Mouse (Mus musculus) Muller cell, postnatal 12 days (primary cell): ENCODE results near the gene Angptl3.

Source experiments
- DNase-seq: peaks from one replicate; pipeline ENCODE4 v3.0.0-alpha.2; 2015; ENCODE audit errors: inconsistent ontology term

Gene Angptl3

GRCm38 (mm10) chr4:99030686-99031085, at the start of gene Angptl3:
Gene Angptl3 (plus strand): TSS chr4:99030954.
- DNase-seq: no peak

- no peak for DNase-seq
These were observed 46.1 kb upstream of the Angptl3 start for GRCm38 (mm10) chr4:98984701-98985100.

GRCm38 (mm10) chr4:98993491-98993890, 37.3 kb upstream of the Angptl3 start:
- no peak for DNase-seq

- no peak for DNase-seq
These were observed 25.2 kb upstream of the Angptl3 start for GRCm38 (mm10) chr4:99005574-99005973.

- DNase-seq: no peak
These were observed 24.4 kb upstream of the Angptl3 start for GRCm38 (mm10) chr4:99006319-99006718.

- DNase-seq: no peak
These were observed 19.7 kb upstream of the Angptl3 start for GRCm38 (mm10) chr4:99011039-99011438.

- no peak for DNase-seq
These were observed 8.5 kb upstream of the Angptl3 start for GRCm38 (mm10) chr4:99022221-99022620.

GRCm38 (mm10) chr4:99028377-99028776, 2.4 kb upstream of the Angptl3 start:
- DNase-seq: no peak

GRCm38 (mm10) chr4:99032921-99033320, 2.2 kb downstream of the Angptl3 start:
- no peak for DNase-seq

- DNase-seq: no peak
These were observed 14.1 kb downstream of the Angptl3 start for GRCm38 (mm10) chr4:99044854-99045253.

GRCm38 (mm10) chr4:99046471-99046870, 15.7 kb downstream of the Angptl3 start:
- DNase-seq: peak; percentile 71

GRCm38 (mm10) chr4:99048581-99048980, 17.8 kb downstream of the Angptl3 start:
- DNase-seq: no peak

- DNase-seq: no peak
These were observed 33.8 kb downstream of the Angptl3 start for GRCm38 (mm10) chr4:99064524-99064923.

GRCm38 (mm10) chr4:99068806-99069205, 38.1 kb downstream of the Angptl3 start:
- DNase-seq: no peak

GRCm38 (mm10) chr4:99078005-99078404, 47.3 kb downstream of the Angptl3 start:
- no peak for DNase-seq

- DNase-seq: no peak
These were observed 50.4 kb downstream of the Angptl3 start for GRCm38 (mm10) chr4:99081169-99081568.

GRCm38 (mm10) chr4:99083862-99084261, 53.1 kb downstream of the Angptl3 start:
- no peak for DNase-seq

GRCm38 (mm10) chr4:99087760-99088485, 57.2 kb downstream of the Angptl3 start:
- no peak for DNase-seq

GRCm38 (mm10) chr4:99091151-99091701, 60.5 kb downstream of the Angptl3 start:
- peak; percentile 95 for DNase-seq

- DNase-seq: no peak
These were observed 61.0 kb downstream of the Angptl3 start for GRCm38 (mm10) chr4:99091777-99092176.
